Mouse (Mus musculus): Measurements from ENCODE around the gene Mthfd1. TPM values are rescaled to one million over a fixed set of nuclear protein-coding genes. Genes with fewer than 3 reads are reported as not detected.
"Not testable (repeated sequence)": the region's sequence is repeated elsewhere in the genome, so short reads cannot be mapped to it uniquely, and the experiment has no call there.

The Mthfd1 gene
- 87.7 and 108 TPM in 2 replicates for polyA plus RNA-seq (2015; fragmentation: Nextera tagmentation; extraction: Ambion mirVana)

DNA sequence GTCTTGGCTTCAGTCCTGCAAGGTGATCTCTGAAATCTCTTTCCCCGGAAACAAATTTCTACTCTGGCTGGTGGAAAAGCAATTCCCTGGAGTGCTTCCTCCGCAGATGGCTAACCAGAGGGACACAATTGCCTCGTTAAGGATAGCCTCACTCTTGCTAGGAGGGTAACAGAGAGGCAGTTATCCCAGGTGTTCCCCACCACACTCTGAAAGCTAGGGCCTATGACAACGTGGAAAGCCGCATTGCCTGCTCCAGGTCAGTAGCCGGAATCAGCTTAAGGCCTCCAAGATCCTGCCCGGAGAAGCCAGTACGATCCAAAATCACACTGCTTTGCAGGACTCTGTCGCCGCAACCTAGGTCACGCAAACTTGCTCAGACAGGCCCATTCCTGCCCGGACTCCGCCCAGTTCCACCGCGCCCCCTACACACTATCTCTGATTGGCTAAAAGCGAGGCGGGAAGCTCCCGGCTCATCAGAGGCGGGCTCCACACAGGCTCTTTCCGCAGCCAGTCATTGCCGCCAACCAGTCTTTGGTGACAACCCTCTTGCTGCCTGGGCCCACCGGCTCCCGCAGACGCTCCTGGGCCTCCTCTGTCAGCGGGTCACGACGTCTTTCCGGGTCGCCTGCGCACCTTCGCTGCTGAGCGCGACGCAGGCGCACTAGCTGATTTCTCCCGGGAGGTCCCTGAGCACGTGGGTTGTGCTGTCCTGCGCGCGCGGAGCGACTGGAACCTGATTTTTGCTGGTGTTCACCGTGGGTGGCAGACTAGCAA is at the start of gene Mthfd1:
Gene Mthfd1 (plus strand): TSS at position 574 of the 774 bp plus-strand sequence.
- Histone ChIP-seq H3K9me3 (no peaks in the 10 kb centered on the region), H3K9ac (peak within 1 kb of the TSS; percentile 57), H3K27me3 (replicated peaks) (no peaks in the 10 kb centered on the region), H3K4me2 (peak within 1 kb of the TSS; percentile 97), H3K27ac (peak within 1 kb of the TSS; percentile 87), H3K4me3 (replicated peaks) (peak within 1 kb of the TSS; percentile 73), H3K4me1 (peaks cover 18% of the 10 kb centered on the region), H3K36me3 (no peaks in the 10 kb centered on the region)
- peak; percentile 99 for ATAC-seq (ENCODE audit: insufficient read depth, low FRiP score, low read depth)
- WGBS, result 1% methylated on average over 43 of the region's 43 CpGs

DNA sequence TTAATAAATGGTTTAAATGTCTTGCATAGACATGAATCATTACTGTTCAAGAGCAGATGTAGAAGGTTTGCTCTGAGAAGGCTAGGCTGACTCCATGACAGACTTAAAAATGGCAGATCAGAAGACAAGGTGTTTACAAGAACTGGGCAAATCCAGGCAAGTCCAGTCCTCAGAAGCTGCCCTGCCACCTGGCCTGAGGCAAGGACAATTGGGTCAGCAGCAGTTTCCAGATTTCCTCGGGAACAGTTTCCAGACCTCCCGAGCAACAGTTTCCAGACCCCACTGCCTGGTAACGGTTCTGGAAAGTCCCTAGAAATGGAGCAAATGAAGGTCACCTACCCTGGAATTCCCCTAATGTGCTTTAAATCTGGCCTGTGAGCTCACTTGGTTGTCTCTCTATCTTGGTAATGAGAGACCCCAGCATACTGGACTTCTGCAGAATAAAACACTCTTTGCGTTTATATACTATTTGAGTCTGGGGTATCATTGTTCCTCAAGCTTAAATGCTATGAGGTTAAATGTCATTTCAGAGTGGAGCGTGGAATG is 45.6 kb upstream of the Mthfd1 start:
- Histone ChIP-seq H3K27me3 (replicated peaks) (no peaks in the 10 kb centered on the region), H3K9ac (no peak overlapping the region), H3K4me2 (no peak overlapping the region), H3K4me3 (replicated peaks) (no peak overlapping the region), H3K27ac (no peak overlapping the region), H3K9me3 (no peaks in the 10 kb centered on the region), H3K4me1 (no peaks in the 10 kb centered on the region), H3K36me3 (no peaks in the 10 kb centered on the region)
- WGBS, result 85% methylated on average over 5 of the region's 5 CpGs
- ATAC-seq (ENCODE audit: insufficient read depth, low FRiP score, low read depth), result no peak

GRCm38 (mm10) chr12:76215121-76215520 is 40.0 kb upstream of the Mthfd1 start:
- H3K9me3 ChIP-seq, result no peaks in the 10 kb centered on the region
- WGBS, result 26% methylated on average over 5 of the region's 5 CpGs
- no peak overlapping the region for H3K27ac ChIP-seq
- no peaks in the 10 kb centered on the region for H3K27me3 ChIP-seq (replicated peaks)
- H3K36me3 ChIP-seq, result no peaks in the 10 kb centered on the region
- no peak overlapping the region for H3K9ac ChIP-seq
- H3K4me3 ChIP-seq (replicated peaks), result no peak overlapping the region
- H3K4me2 ChIP-seq, result no peak overlapping the region
- no peak for ATAC-seq (ENCODE audit: insufficient read depth, low FRiP score, low read depth)
- H3K4me1 ChIP-seq, result no peaks in the 10 kb centered on the region

GRCm38 (mm10) chr12:76216716-76217115 is 38.4 kb upstream of the Mthfd1 start:
- Histone ChIP-seq H3K4me2 (no peak overlapping the region), H3K4me1 (no peaks in the 10 kb centered on the region), H3K9me3 (no peaks in the 10 kb centered on the region), H3K4me3 (replicated peaks) (no peak overlapping the region), H3K36me3 (no peaks in the 10 kb centered on the region), H3K27ac (no peak overlapping the region), H3K27me3 (replicated peaks) (no peaks in the 10 kb centered on the region), H3K9ac (no peak overlapping the region)
- WGBS, result 70% methylated on average over 11 of the region's 11 CpGs
- ATAC-seq (ENCODE audit: insufficient read depth, low FRiP score, low read depth), result no peak

DNA sequence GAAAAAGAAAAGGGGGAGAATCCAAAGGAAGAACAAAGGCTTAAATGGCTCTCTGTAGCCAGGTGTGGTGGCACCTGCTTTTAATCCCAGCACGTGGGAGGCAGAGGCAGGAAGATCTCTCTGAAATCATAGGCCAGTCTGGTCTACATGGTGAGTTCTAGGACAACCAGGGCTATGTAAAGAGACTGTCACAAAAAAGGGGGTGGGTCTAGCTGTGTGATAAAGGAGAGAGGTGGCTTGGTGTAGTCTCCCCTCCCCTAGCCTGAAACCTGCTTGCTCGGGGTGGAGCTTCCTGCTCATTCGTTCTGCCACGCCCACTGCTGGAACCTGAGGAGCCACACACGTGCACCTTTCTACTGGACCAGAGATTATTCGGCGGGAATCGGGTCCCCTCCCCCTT is 33.0 kb upstream of the Mthfd1 start:
- not testable (repeated sequence) for H3K27me3 ChIP-seq (replicated peaks); H3K4me1 ChIP-seq; H3K27ac ChIP-seq; H3K4me2 ChIP-seq; H3K36me3 ChIP-seq; H3K9me3 ChIP-seq; ATAC-seq (ENCODE audit: insufficient read depth, low FRiP score, low read depth); H3K4me3 ChIP-seq (replicated peaks); H3K9ac ChIP-seq
- 54% methylated on average over 3 of the region's 8 CpGs for whole genome bisulfite sequencing

GRCm38 (mm10) chr12:76230644-76231043 is 24.5 kb upstream of the Mthfd1 start:
- Histone ChIP-seq H3K27me3 (replicated peaks) (no peaks in the 10 kb centered on the region), H3K36me3 (no peaks in the 10 kb centered on the region), H3K27ac (no peak overlapping the region), H3K4me1 (no peaks in the 10 kb centered on the region), H3K9me3 (no peaks in the 10 kb centered on the region), H3K4me3 (replicated peaks) (no peak overlapping the region), H3K9ac (no peak overlapping the region), H3K4me2 (no peak overlapping the region)
- ATAC-seq (ENCODE audit: insufficient read depth, low FRiP score, low read depth), result no peak
- WGBS, result 64% methylated on average over 6 of the region's 6 CpGs

DNA sequence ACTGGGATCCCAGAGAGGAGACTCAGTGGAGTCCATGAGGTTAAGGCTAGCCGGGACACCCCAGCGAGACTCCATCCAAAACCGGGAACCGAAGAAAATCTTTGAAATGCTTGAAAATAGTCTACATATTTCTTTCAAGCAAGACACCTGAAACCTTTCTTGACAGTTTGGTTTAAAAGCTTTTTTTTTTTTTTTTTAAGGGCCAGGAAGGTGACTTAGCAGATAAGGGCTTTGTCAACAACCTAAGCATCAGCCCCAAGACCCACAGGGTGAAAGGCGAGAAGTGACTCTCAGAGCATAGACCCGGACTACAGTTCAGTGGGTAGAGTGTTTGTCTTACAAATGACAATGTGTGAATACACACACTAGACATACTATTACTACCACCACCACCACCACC is 19.8 kb upstream of the Mthfd1 start:
- Histone ChIP-seq H3K9ac (no peak overlapping the region), H3K27ac (no peak overlapping the region), H3K4me1 (no peaks in the 10 kb centered on the region), H3K4me2 (no peak overlapping the region), H3K27me3 (replicated peaks) (no peaks in the 10 kb centered on the region), H3K9me3 (no peaks in the 10 kb centered on the region), H3K36me3 (no peaks in the 10 kb centered on the region), H3K4me3 (replicated peaks) (no peak overlapping the region)
- ATAC-seq (ENCODE audit: insufficient read depth, low FRiP score, low read depth), result no peak
- 83% methylated on average over 6 of the region's 6 CpGs for WGBS

- no peak overlapping the region for H3K27ac ChIP-seq
- no peak for ATAC-seq (ENCODE audit: insufficient read depth, low FRiP score, low read depth)
These were observed 15.8 kb upstream of the Mthfd1 start for GRCm38 (mm10) chr12:76239145-76239838.

GRCm38 (mm10) chr12:76239839-76240571 is 15.1 kb upstream of the Mthfd1 start:
- Histone ChIP-seq H3K4me2 (no peak overlapping the region), H3K4me1 (no peaks in the 10 kb centered on the region), H3K9ac (no peak overlapping the region), H3K36me3 (no peaks in the 10 kb centered on the region), H3K27me3 (replicated peaks) (no peaks in the 10 kb centered on the region), H3K9me3 (no peaks in the 10 kb centered on the region), H3K4me3 (replicated peaks) (no peak overlapping the region), H3K27ac (no peak overlapping the region)
- 54% methylated on average over 7 of the region's 7 CpGs for WGBS
- ATAC-seq (ENCODE audit: insufficient read depth, low FRiP score, low read depth), result no peak

More at GRCm38 (mm10) chr12:76239145-76239838, 15.8 kb upstream of the Mthfd1 start:
- no peak overlapping the region for H3K4me2 ChIP-seq
- no peaks in the 10 kb centered on the region for H3K27me3 ChIP-seq (replicated peaks)
- H3K4me1 ChIP-seq, result no peaks in the 10 kb centered on the region
- H3K9ac ChIP-seq, result no peak overlapping the region
- WGBS, result 64% methylated on average over 10 of the region's 10 CpGs
- H3K9me3 ChIP-seq, result no peaks in the 10 kb centered on the region
- H3K36me3 ChIP-seq, result no peaks in the 10 kb centered on the region
- no peak overlapping the region for H3K4me3 ChIP-seq (replicated peaks)

GRCm38 (mm10) chr12:76240670-76241069 is 14.4 kb upstream of the Mthfd1 start:
- ATAC-seq (ENCODE audit: insufficient read depth, low FRiP score, low read depth), result no peak
- H3K9ac ChIP-seq, result no peak overlapping the region
- H3K27ac ChIP-seq, result no peak overlapping the region
- no peak overlapping the region for H3K4me2 ChIP-seq
- no peaks in the 10 kb centered on the region for H3K9me3 ChIP-seq
- no peak overlapping the region for H3K4me3 ChIP-seq (replicated peaks)
- H3K4me1 ChIP-seq, result no peaks in the 10 kb centered on the region
- WGBS, result 79% methylated on average over 3 of the region's 3 CpGs
- no peaks in the 10 kb centered on the region for H3K27me3 ChIP-seq (replicated peaks)
- no peaks in the 10 kb centered on the region for H3K36me3 ChIP-seq

GRCm38 (mm10) chr12:76241084-76241483 is 14.0 kb upstream of the Mthfd1 start:
- Histone ChIP-seq H3K9ac (no peak overlapping the region), H3K36me3 (no peaks in the 10 kb centered on the region), H3K27ac (no peak overlapping the region), H3K4me2 (no peak overlapping the region), H3K4me3 (replicated peaks) (no peak overlapping the region), H3K27me3 (replicated peaks) (no peaks in the 10 kb centered on the region), H3K9me3 (no peaks in the 10 kb centered on the region), H3K4me1 (no peaks in the 10 kb centered on the region)
- 68% methylated on average over 3 of the region's 3 CpGs for WGBS
- no peak; the same call in 1 of the 2 replicates for ATAC-seq (ENCODE audit: insufficient read depth, low FRiP score, low read depth)

DNA sequence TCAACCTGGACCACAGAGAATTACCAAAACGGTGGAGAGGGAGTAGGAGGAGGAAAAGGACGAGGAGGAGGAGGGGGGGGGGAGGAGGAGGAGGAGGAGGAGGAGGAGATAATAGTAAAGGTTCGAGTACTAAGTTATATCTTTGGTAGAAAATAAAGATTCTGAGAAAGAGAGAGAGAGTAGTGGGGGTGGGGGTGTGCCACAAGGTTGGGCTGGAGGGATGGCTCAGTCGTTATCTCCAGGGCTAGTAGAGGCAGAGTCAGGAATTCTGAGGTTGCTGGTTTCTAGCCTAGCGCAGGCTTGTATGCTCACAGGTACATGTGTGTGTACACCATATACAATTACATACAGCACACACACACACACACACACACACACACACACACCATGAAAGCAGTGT is 13.3 kb upstream of the Mthfd1 start:
- no peak for ATAC-seq (ENCODE audit: insufficient read depth, low FRiP score, low read depth)
- H3K9ac ChIP-seq, result no peak overlapping the region
- 42% methylated on average over 5 of the region's 5 CpGs for WGBS
- H3K36me3 ChIP-seq, result no peaks in the 10 kb centered on the region
- H3K4me1 ChIP-seq, result no peaks in the 10 kb centered on the region
- no peaks in the 10 kb centered on the region for H3K9me3 ChIP-seq
- no peak overlapping the region for H3K4me3 ChIP-seq (replicated peaks)
- H3K27me3 ChIP-seq (replicated peaks), result no peaks in the 10 kb centered on the region
- H3K4me2 ChIP-seq, result no peak overlapping the region
- no peak overlapping the region for H3K27ac ChIP-seq
